Mouse (Mus musculus): ENCODE data around the gene Olfr893. TPM values are rescaled to one million over a fixed set of nuclear protein-coding genes. Genes with fewer than 3 reads are reported as not detected.
"Not testable (repeated sequence)": the region's sequence is repeated elsewhere in the genome, so short reads cannot be mapped to it uniquely, and the experiment has no call there.

Gene Olfr893
- not detected in 2 replicates for polyA plus RNA-seq (2012; rRNA removed)

DNA sequence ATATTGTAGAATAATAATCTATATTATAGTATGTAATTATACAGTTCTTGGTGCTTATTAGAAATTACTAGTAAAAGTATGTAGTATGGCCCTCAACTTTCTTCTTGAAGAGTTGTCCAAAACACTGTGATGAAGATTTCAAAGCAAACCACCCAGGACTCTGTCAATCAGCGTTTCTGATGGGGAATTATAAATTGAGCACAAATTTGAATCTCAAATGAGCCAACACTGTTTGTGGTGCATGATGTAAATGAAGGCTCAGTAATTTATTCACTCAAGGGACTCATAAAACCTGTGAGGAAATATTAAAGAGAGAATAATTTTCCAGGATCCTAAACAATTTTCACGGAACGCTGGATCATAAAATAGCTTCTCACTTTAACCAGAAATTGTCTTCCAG lies at the start of gene Olfr893:
Gene Olfr893, plus strand, starts transcription at position 301 of the 400 bp plus-strand sequence.
- no peak for DNase-seq (ENCODE audit: low read depth in 1 of 2, low spot score in 2 of 2)
- Histone ChIP-seq H3K27me3 (ENCODE audit: control insufficient read depth, insufficient read depth, low read length) (no peaks in the 10 kb centered on the region), H3K4me1 (ENCODE audit: control insufficient read depth, insufficient read depth, insufficient read length) (no peaks in the 10 kb centered on the region), H3K36me3 (ENCODE audit: control insufficient read depth, insufficient read depth, low read length) (no peaks in the 10 kb centered on the region), H3K4me3 (ENCODE audit: extremely low read depth, insufficient read depth, insufficient read length) (no peak within 1 kb of the TSS), H3K27ac (ENCODE audit: insufficient read depth, low read length) (no peak within 1 kb of the TSS)
- no peak for TF ChIP-seq POLR2A (IDR thresholded peaks at IDR 0.05; ENCODE audit: low read depth, low read length)
- no peak for TF ChIP-seq CTCF (IDR thresholded peaks at IDR 0.05; ENCODE audit: extremely low read depth, insufficient read depth, insufficient read length, insufficient replicate concordance)
- 80% methylated on average over 3 of the region's 3 CpGs for WGBS

- not testable (repeated sequence) for H3K27ac ChIP-seq (ENCODE audit: insufficient read depth, low read length); DNase-seq (ENCODE audit: low read depth in 1 of 2, low spot score in 2 of 2); H3K27me3 ChIP-seq (ENCODE audit: control insufficient read depth, insufficient read depth, low read length); H3K4me1 ChIP-seq (ENCODE audit: control insufficient read depth, insufficient read depth, insufficient read length); H3K4me3 ChIP-seq (ENCODE audit: extremely low read depth, insufficient read depth, insufficient read length); H3K36me3 ChIP-seq (ENCODE audit: control insufficient read depth, insufficient read depth, low read length)
- 38% methylated on average over 2 of the region's 2 CpGs for WGBS
These were observed 39.8 kb upstream of the Olfr893 start for GRCm38 (mm10) chr9:38168341-38168740.

DNA sequence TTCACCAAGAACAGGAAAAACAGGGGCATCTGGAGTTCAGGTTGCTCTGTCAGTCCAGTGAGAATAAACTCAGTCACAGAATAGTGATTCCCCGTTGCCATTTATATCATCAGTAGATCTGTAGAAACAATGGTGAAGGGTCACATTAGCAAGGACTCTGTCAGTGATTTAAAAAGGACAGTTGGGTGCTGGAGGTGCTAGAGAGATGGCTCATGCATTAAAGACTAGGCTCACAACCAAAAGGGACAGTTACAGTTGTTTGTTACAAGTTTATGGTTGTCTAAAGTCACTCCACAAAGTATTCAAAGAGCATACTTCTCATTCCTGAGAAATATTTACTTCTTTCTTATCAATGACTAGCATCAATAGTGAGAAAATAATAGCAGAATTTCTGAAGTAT lies 27.4 kb upstream of the Olfr893 start, which contains the start of gene Olfr891:
Gene Olfr891, minus strand, starts transcription at position 101 of the 400 bp plus-strand sequence.
- H3K27me3 ChIP-seq (ENCODE audit: control insufficient read depth, insufficient read depth, low read length) = no peaks in the 10 kb centered on the region
- no peaks in the 10 kb centered on the region for H3K36me3 ChIP-seq (ENCODE audit: control insufficient read depth, insufficient read depth, low read length)
- no peak for DNase-seq (ENCODE audit: low read depth in 1 of 2, low spot score in 2 of 2)
- no peaks in the 10 kb centered on the region for H3K4me1 ChIP-seq (ENCODE audit: control insufficient read depth, insufficient read depth, insufficient read length)
- no peak within 1 kb of the TSS for H3K4me3 ChIP-seq (ENCODE audit: extremely low read depth, insufficient read depth, insufficient read length)
- TF ChIP-seq POLR2A (IDR thresholded peaks at IDR 0.05; ENCODE audit: low read depth, low read length) (no peak), CTCF (IDR thresholded peaks at IDR 0.05; ENCODE audit: extremely low read depth, insufficient read depth, insufficient read length, insufficient replicate concordance) (no peak)
- H3K27ac ChIP-seq (ENCODE audit: insufficient read depth, low read length) = no peak within 1 kb of the TSS
- WGBS = 80% methylated on average over 1 of the region's 1 CpGs

GRCm38 (mm10) chr9:38217755-38218154 lies 9.6 kb downstream of the Olfr893 start, which contains the start of gene Olfr894:
TSS of gene Olfr894 (plus strand) at chr9:38218055.
- Histone ChIP-seq H3K4me3 (ENCODE audit: extremely low read depth, insufficient read depth, insufficient read length) (no peak within 1 kb of the TSS), H3K27me3 (ENCODE audit: control insufficient read depth, insufficient read depth, low read length) (no peaks in the 10 kb centered on the region), H3K4me1 (ENCODE audit: control insufficient read depth, insufficient read depth, insufficient read length) (no peaks in the 10 kb centered on the region), H3K36me3 (ENCODE audit: control insufficient read depth, insufficient read depth, low read length) (no peaks in the 10 kb centered on the region), H3K27ac (ENCODE audit: insufficient read depth, low read length) (no peak within 1 kb of the TSS)
- TF ChIP-seq CTCF (IDR thresholded peaks at IDR 0.05; ENCODE audit: extremely low read depth, insufficient read depth, insufficient read length, insufficient replicate concordance) = no peak
- DNase-seq (ENCODE audit: low read depth in 1 of 2, low spot score in 2 of 2) = no peak

- H3K4me1 ChIP-seq (ENCODE audit: control insufficient read depth, insufficient read depth, insufficient read length) = no peaks in the 10 kb centered on the region
- H3K27me3 ChIP-seq (ENCODE audit: control insufficient read depth, insufficient read depth, low read length) = no peaks in the 10 kb centered on the region
- TF ChIP-seq CTCF (IDR thresholded peaks at IDR 0.05; ENCODE audit: extremely low read depth, insufficient read depth, insufficient read length, insufficient replicate concordance) = no peak
- TF ChIP-seq POLR2A (IDR thresholded peaks at IDR 0.05; ENCODE audit: low read depth, low read length) = no peak
- H3K4me3 ChIP-seq (ENCODE audit: extremely low read depth, insufficient read depth, insufficient read length) = no peak within 1 kb of the TSS
- no peaks in the 10 kb centered on the region for H3K36me3 ChIP-seq (ENCODE audit: control insufficient read depth, insufficient read depth, low read length)
- no peak for DNase-seq (ENCODE audit: low read depth in 1 of 2, low spot score in 2 of 2)
- no peak within 1 kb of the TSS for H3K27ac ChIP-seq (ENCODE audit: insufficient read depth, low read length)
These were observed 44.3 kb downstream of the Olfr893 start, which contains the start of gene Olfr143 for GRCm38 (mm10) chr9:38252474-38252873. TSS of gene Olfr143 (plus strand) at chr9:38252774.

Other genes with a start within 250 kb of the Olfr893 start
- not detected in 2 replicates for gene Olfr881, start 216.5 kb upstream of the Olfr893 start, polyA plus RNA-seq (2012; rRNA removed)
- gene Olfr883, start 182.6 kb upstream of the Olfr893 start, polyA plus RNA-seq (2012; rRNA removed) = not detected in 2 replicates
- gene Olfr884, start 161.8 kb upstream of the Olfr893 start, polyA plus RNA-seq (2012; rRNA removed) = not detected in 2 replicates
- not detected in 2 replicates for gene Olfr885, start 147.0 kb upstream of the Olfr893 start, polyA plus RNA-seq (2012; rRNA removed)
- not detected in 2 replicates for gene Olfr887, start 124.3 kb upstream of the Olfr893 start, polyA plus RNA-seq (2012; rRNA removed)
- gene Olfr888, start 100.2 kb upstream of the Olfr893 start, polyA plus RNA-seq (2012; rRNA removed) = not detected in 2 replicates
- not detected in 2 replicates for gene Olfr889, start 93.2 kb upstream of the Olfr893 start, polyA plus RNA-seq (2012; rRNA removed)
- gene Olfr890, start 65.8 kb upstream of the Olfr893 start, polyA plus RNA-seq (2012; rRNA removed) = not detected in 2 replicates
- not detected in 2 replicates for gene Olfr891, start 27.5 kb upstream of the Olfr893 start, polyA plus RNA-seq (2012; rRNA removed)
- gene Olfr894, start 9.7 kb downstream of the Olfr893 start, polyA plus RNA-seq (2012; rRNA removed) = not detected in 2 replicates
- not detected in 2 replicates for gene Olfr143, start 44.4 kb downstream of the Olfr893 start, polyA plus RNA-seq (2012; rRNA removed)
- not detected in 2 replicates for gene Olfr895, start 59.5 kb downstream of the Olfr893 start, polyA plus RNA-seq (2012; rRNA removed)
- not detected in 2 replicates for gene Olfr896-ps1, start 82.7 kb downstream of the Olfr893 start, polyA plus RNA-seq (2012; rRNA removed)
- not detected in 2 replicates for gene Olfr25, start 120.7 kb downstream of the Olfr893 start, polyA plus RNA-seq (2012; rRNA removed)
- gene Olfr898, start 140.0 kb downstream of the Olfr893 start, polyA plus RNA-seq (2012; rRNA removed) = not detected in 2 replicates
- not detected in 2 replicates for gene Olfr250, start 158.5 kb downstream of the Olfr893 start, polyA plus RNA-seq (2012; rRNA removed)
- gene Olfr251, start 168.7 kb downstream of the Olfr893 start, polyA plus RNA-seq (2012; rRNA removed) = not detected in 2 replicates
- not detected in 2 replicates for gene Olfr147, start 193.3 kb downstream of the Olfr893 start, polyA plus RNA-seq (2012; rRNA removed)
- gene Olfr901, start 221.1 kb downstream of the Olfr893 start, polyA plus RNA-seq (2012; rRNA removed) = not detected in 2 replicates
- gene Olfr902, start 239.3 kb downstream of the Olfr893 start, polyA plus RNA-seq (2012; rRNA removed) = not detected in 2 replicates